Mouse (Mus musculus): ENCODE results near the gene Plekhm1. TPM values are rescaled to one million over a fixed set of nuclear protein-coding genes. Genes with fewer than 3 reads are reported as not detected.
"Not testable (repeated sequence)": the region's sequence is repeated elsewhere in the genome, so short reads cannot be mapped to it uniquely, and the experiment has no call there.

Plekhm1 gene
- 6.1 and 7.0 TPM in 2 replicates for polyA plus RNA-seq (2015; fragmentation: Nextera tagmentation; extraction: Ambion mirVana)

- under 1% methylated on average over 66 of the region's 67 CpGs for WGBS
- H3K9me3 ChIP-seq (ENCODE audit: control insufficient read depth, low read length), result no peaks in the 10 kb centered on the region
- H3K4me1 ChIP-seq (ENCODE audit: control insufficient read depth, insufficient read depth, low read length), result peaks cover 4% of the 10 kb centered on the region; the same call in 1 of the 2 replicates
- H3K27ac ChIP-seq (ENCODE audit: low read length), result peak within 1 kb of the TSS; percentile 91
- H3K4me3 ChIP-seq (ENCODE audit: low read length), result peak within 1 kb of the TSS; percentile 84
- peak; percentile 99 for ATAC-seq
- no peaks in the 10 kb centered on the region for H3K27me3 ChIP-seq (replicated peaks; ENCODE audit: control insufficient read depth, insufficient read depth, low read length)
- peak within 1 kb of the TSS; percentile 93 for H3K9ac ChIP-seq (ENCODE audit: low read depth, low read length)
- no peaks in the 10 kb centered on the region for H3K36me3 ChIP-seq (ENCODE audit: control insufficient read depth, insufficient read depth, low read length)
- peak within 1 kb of the TSS; percentile 90 for H3K4me2 ChIP-seq (ENCODE audit: low read depth, low read length)
Observed at GRCm38 (mm10) chr11:103411981-103412949, at the start of gene Plekhm1. Plekhm1 (minus strand) TSS chr11:103412687.

GRCm38 (mm10) chr11:103451105-103451504 is 38.6 kb upstream of the Plekhm1 start:
- 68% methylated on average over 1 of the region's 1 CpGs for WGBS
- not testable (repeated sequence) for H3K4me3 ChIP-seq (ENCODE audit: low read length); H3K9me3 ChIP-seq (ENCODE audit: control insufficient read depth, low read length); H3K4me1 ChIP-seq (ENCODE audit: control insufficient read depth, insufficient read depth, low read length); H3K36me3 ChIP-seq (ENCODE audit: control insufficient read depth, insufficient read depth, low read length); H3K9ac ChIP-seq (ENCODE audit: low read depth, low read length); ATAC-seq; H3K4me2 ChIP-seq (ENCODE audit: low read depth, low read length); H3K27me3 ChIP-seq (replicated peaks; ENCODE audit: control insufficient read depth, insufficient read depth, low read length); H3K27ac ChIP-seq (ENCODE audit: low read length)

- H3K27me3 ChIP-seq (replicated peaks; ENCODE audit: control insufficient read depth, insufficient read depth, low read length); H3K4me2 ChIP-seq (ENCODE audit: low read depth, low read length): not testable (repeated sequence)
- WGBS, result 90% methylated on average over 14 of the region's 14 CpGs
Observed at GRCm38 (mm10) chr11:103449721-103450120, 37.2 kb upstream of the Plekhm1 start.

GRCm38 (mm10) chr11:103443678-103444077 is 31.2 kb upstream of the Plekhm1 start:
- Histone ChIP-seq H3K36me3 (ENCODE audit: control insufficient read depth, insufficient read depth, low read length) (no peaks in the 10 kb centered on the region), H3K9ac (ENCODE audit: low read depth, low read length) (no peak overlapping the region), H3K4me3 (ENCODE audit: low read length) (no peak overlapping the region), H3K4me1 (ENCODE audit: control insufficient read depth, insufficient read depth, low read length) (no peaks in the 10 kb centered on the region), H3K27ac (ENCODE audit: low read length) (no peak overlapping the region), H3K27me3 (replicated peaks; ENCODE audit: control insufficient read depth, insufficient read depth, low read length) (no peaks in the 10 kb centered on the region), H3K9me3 (ENCODE audit: control insufficient read depth, low read length) (no peaks in the 10 kb centered on the region), H3K4me2 (ENCODE audit: low read depth, low read length) (no peak overlapping the region)
- 98% methylated on average over 3 of the region's 3 CpGs for WGBS
- ATAC-seq, result no peak

More at GRCm38 (mm10) chr11:103449721-103450120, 37.2 kb upstream of the Plekhm1 start:
- not testable (repeated sequence) for ATAC-seq; H3K4me3 ChIP-seq (ENCODE audit: low read length); H3K9me3 ChIP-seq (ENCODE audit: control insufficient read depth, low read length); H3K4me1 ChIP-seq (ENCODE audit: control insufficient read depth, insufficient read depth, low read length); H3K9ac ChIP-seq (ENCODE audit: low read depth, low read length); H3K36me3 ChIP-seq (ENCODE audit: control insufficient read depth, insufficient read depth, low read length); H3K27ac ChIP-seq (ENCODE audit: low read length)

- H3K4me2 ChIP-seq (ENCODE audit: low read depth, low read length), result no peak overlapping the region
- no peaks in the 10 kb centered on the region for H3K36me3 ChIP-seq (ENCODE audit: control insufficient read depth, insufficient read depth, low read length)
- 79% methylated on average over 5 of the region's 5 CpGs for WGBS
- H3K4me1 ChIP-seq (ENCODE audit: control insufficient read depth, insufficient read depth, low read length), result no peaks in the 10 kb centered on the region
- H3K4me3 ChIP-seq (ENCODE audit: low read length), result no peak overlapping the region
- ATAC-seq, result no peak
- H3K27ac ChIP-seq (ENCODE audit: low read length), result no peak overlapping the region
- no peaks in the 10 kb centered on the region for H3K27me3 ChIP-seq (replicated peaks; ENCODE audit: control insufficient read depth, insufficient read depth, low read length)
- no peaks in the 10 kb centered on the region for H3K9me3 ChIP-seq (ENCODE audit: control insufficient read depth, low read length)
- H3K9ac ChIP-seq (ENCODE audit: low read depth, low read length), result no peak overlapping the region
Observed at GRCm38 (mm10) chr11:103436282-103436681, 23.8 kb upstream of the Plekhm1 start.

DNA sequence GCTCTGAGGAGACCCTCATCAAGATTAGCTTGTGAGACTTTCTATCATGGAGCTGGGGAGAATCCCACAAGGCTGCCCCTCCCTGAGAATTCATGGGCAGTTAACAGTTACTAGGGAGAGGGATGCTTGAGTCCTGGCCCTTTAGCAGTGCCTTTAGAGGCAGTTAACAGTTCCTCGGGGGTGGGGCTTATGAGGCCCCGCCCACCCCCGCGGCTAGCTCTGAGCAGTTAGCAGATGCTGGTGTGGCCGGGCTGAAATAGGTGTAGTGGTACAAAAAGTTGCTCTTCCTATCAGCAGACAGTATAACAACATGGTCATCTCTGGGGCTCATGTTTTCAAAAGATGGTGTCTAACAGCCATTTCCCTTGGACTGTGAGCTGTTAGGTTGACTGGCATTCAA is 12.5 kb upstream of the Plekhm1 start:
- H3K36me3 ChIP-seq (ENCODE audit: control insufficient read depth, insufficient read depth, low read length), result no peaks in the 10 kb centered on the region
- 26% methylated on average over 5 of the region's 5 CpGs for WGBS
- H3K4me1 ChIP-seq (ENCODE audit: control insufficient read depth, insufficient read depth, low read length), result no peaks in the 10 kb centered on the region
- H3K9ac ChIP-seq (ENCODE audit: low read depth, low read length), result no peak overlapping the region
- H3K27ac ChIP-seq (ENCODE audit: low read length), result no peak overlapping the region
- H3K27me3 ChIP-seq (replicated peaks; ENCODE audit: control insufficient read depth, insufficient read depth, low read length), result no peaks in the 10 kb centered on the region; the same call in 1 of the 2 replicates
- H3K9me3 ChIP-seq (ENCODE audit: control insufficient read depth, low read length), result no peaks in the 10 kb centered on the region
- no peak for ATAC-seq
- H3K4me2 ChIP-seq (ENCODE audit: low read depth, low read length), result no peak overlapping the region
- H3K4me3 ChIP-seq (ENCODE audit: low read length), result no peak overlapping the region

- Histone ChIP-seq H3K27me3 (replicated peaks; ENCODE audit: control insufficient read depth, insufficient read depth, low read length) (no peaks in the 10 kb centered on the region), H3K4me3 (ENCODE audit: low read length) (no peak overlapping the region), H3K4me2 (ENCODE audit: low read depth, low read length) (no peak overlapping the region), H3K9me3 (ENCODE audit: control insufficient read depth, low read length) (no peaks in the 10 kb centered on the region), H3K27ac (ENCODE audit: low read length) (no peak overlapping the region), H3K36me3 (ENCODE audit: control insufficient read depth, insufficient read depth, low read length) (no peaks in the 10 kb centered on the region), H3K4me1 (ENCODE audit: control insufficient read depth, insufficient read depth, low read length) (no peaks in the 10 kb centered on the region), H3K9ac (ENCODE audit: low read depth, low read length) (no peak overlapping the region)
- no peak for ATAC-seq
- WGBS, result 78% methylated on average over 13 of the region's 13 CpGs
Observed at GRCm38 (mm10) chr11:103419667-103420066, 7.2 kb upstream of the Plekhm1 start.

DNA sequence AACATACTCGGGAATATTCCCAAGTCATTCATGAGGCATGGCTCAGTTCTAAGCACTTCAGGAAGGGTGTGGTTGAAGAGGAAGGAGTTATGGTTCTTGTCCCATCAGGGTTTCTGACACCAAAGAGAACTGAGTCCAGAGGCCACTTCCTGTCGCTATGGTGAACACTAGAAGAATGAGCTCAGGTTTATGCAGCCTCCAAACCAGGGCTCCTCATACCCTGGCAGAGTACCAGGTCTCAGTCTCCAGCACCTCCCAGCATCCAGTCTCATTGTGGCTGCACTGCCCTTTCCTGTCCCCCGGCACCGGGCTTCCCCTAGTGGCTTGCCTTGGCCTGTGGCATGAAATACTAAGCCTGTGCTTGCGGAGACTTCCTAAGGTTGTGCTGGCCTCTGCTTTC is 6.7 kb upstream of the Plekhm1 start:
- H3K36me3 ChIP-seq (ENCODE audit: control insufficient read depth, insufficient read depth, low read length), result no peaks in the 10 kb centered on the region
- H3K4me3 ChIP-seq (ENCODE audit: low read length), result no peak overlapping the region
- no peak for ATAC-seq
- no peaks in the 10 kb centered on the region for H3K27me3 ChIP-seq (replicated peaks; ENCODE audit: control insufficient read depth, insufficient read depth, low read length)
- H3K9ac ChIP-seq (ENCODE audit: low read depth, low read length), result no peak overlapping the region
- H3K27ac ChIP-seq (ENCODE audit: low read length), result no peak overlapping the region
- 69% methylated on average over 5 of the region's 5 CpGs for WGBS
- no peaks in the 10 kb centered on the region for H3K9me3 ChIP-seq (ENCODE audit: control insufficient read depth, low read length)
- no peak overlapping the region for H3K4me2 ChIP-seq (ENCODE audit: low read depth, low read length)
- no peaks in the 10 kb centered on the region for H3K4me1 ChIP-seq (ENCODE audit: control insufficient read depth, insufficient read depth, low read length)

GRCm38 (mm10) chr11:103413516-103413915 is 1.0 kb upstream of the Plekhm1 start:
- Histone ChIP-seq H3K36me3 (ENCODE audit: control insufficient read depth, insufficient read depth, low read length) (no peaks in the 10 kb centered on the region), H3K27ac (ENCODE audit: low read length) (0 out of 2 replicates have a peak overlapping the region, but pooled peaks have one; percentile 91), H3K4me1 (ENCODE audit: control insufficient read depth, insufficient read depth, low read length) (peaks cover 4% of the 10 kb centered on the region; the same call in 1 of the 2 replicates), H3K27me3 (replicated peaks; ENCODE audit: control insufficient read depth, insufficient read depth, low read length) (no peaks in the 10 kb centered on the region), H3K4me2 (ENCODE audit: low read depth, low read length) (peak overlapping the region; percentile 90), H3K9ac (ENCODE audit: low read depth, low read length) (no peak overlapping the region), H3K9me3 (ENCODE audit: control insufficient read depth, low read length) (no peaks in the 10 kb centered on the region), H3K4me3 (ENCODE audit: low read length) (peak overlapping the region; percentile 84)
- WGBS, result 83% methylated on average over 1 of the region's 1 CpGs
- ATAC-seq, result no peak

Data from intestine, embryonic 16.5 days (tissue).